Mouse (Mus musculus) right cerebral cortex, adult 2 months (tissue): Measurements from ENCODE around the gene Olfr419.

Experiments used
- DNase-seq, 2 experiments: peaks; one replicate each; pipeline ENCODE4 v3.0.0; 2021 to 2022; ENCODE audit warnings: low spot score in 2 of 2

Olfr419 gene

GRCm38 (mm10) chr1:174251961-174252360 lies at the start of gene Olfr419:
Gene Olfr419 (minus strand): TSS chr1:174252061.
- DNase-seq = no peak

GRCm38 (mm10) chr1:174270643-174271042 lies 18.8 kb upstream of the Olfr419 start:
- no peak for DNase-seq

- DNase-seq = no peak
These were observed 17.3 kb upstream of the Olfr419 start for GRCm38 (mm10) chr1:174269162-174269561.

GRCm38 (mm10) chr1:174267816-174268215 lies 16.0 kb upstream of the Olfr419 start:
- DNase-seq = no peak

GRCm38 (mm10) chr1:174250376-174250775 lies 1.5 kb downstream of the Olfr419 start:
- DNase-seq = no peak

- DNase-seq = no peak
These were observed 4.7 kb downstream of the Olfr419 start for GRCm38 (mm10) chr1:174247170-174247569.

- DNase-seq = no peak
These were observed 5.8 kb downstream of the Olfr419 start for GRCm38 (mm10) chr1:174246080-174246479.

- DNase-seq = no peak
These were observed 7.2 kb downstream of the Olfr419 start for GRCm38 (mm10) chr1:174244621-174245020.

- no peak for DNase-seq
These were observed 11.9 kb downstream of the Olfr419 start for GRCm38 (mm10) chr1:174239916-174240315.

- no peak for DNase-seq
These were observed 35.2 kb downstream of the Olfr419 start for GRCm38 (mm10) chr1:174216528-174217204.

- DNase-seq = no peak
These were observed 36.4 kb downstream of the Olfr419 start for GRCm38 (mm10) chr1:174215270-174216038.

- DNase-seq = no peak
These were observed 39.6 kb downstream of the Olfr419 start for GRCm38 (mm10) chr1:174212286-174212685.

- DNase-seq = no peak
These were observed 47.2 kb downstream of the Olfr419 start for GRCm38 (mm10) chr1:174204699-174205098.
